Mouse (Mus musculus) spleen, adult 12 weeks (tissue): Measurements from ENCODE around the gene Hist2h2aa1.
"Not testable (repeated sequence)": the region's sequence is repeated elsewhere in the genome, so short reads cannot be mapped to it uniquely, and the experiment has no call there.

ENCODE experiments used
- DNase-seq: peaks from one replicate; pipeline ENCODE4 v3.0.0; 2022; ENCODE audit warnings: low spot score

Gene Hist2h2aa1

DNA sequence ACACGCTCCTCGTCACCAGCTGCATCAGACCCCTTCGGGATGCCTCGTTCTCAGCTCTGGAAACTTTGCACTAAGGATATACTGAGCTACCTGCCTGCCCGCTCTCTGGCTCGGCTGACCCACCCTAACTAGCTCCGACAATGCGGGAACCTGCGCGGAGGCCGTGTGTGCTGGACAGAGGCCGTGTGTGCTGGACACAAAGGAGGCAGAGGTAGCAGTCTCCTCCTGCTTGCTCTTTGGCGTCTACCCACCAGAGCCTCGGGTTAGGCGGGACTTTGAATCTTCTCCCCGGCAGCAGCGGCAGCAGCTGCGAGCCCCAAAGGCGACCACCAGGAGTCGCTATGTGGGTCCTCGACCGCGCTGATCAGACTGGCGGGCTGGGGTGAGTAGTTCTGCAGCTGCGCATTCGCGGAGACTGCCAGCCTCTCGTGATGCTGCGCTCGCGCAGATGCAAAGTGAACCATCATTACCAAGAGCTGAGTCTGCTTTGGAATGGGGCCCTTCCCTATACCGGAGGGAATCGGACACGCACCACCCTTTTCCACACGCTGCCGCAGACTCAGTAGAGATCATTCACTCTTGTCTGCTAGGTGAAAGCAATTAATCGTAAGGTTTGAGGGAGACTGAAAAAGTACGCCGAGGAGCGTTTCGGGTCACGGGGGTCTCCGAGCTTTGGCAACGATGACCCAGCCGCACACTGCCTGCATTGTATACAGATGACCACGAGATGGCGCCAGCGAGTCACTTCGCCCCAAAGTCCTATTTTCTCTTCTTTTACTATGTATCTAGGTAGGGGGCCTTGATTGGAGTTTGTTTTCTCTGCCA is 32.7 kb downstream of the Hist2h2aa1 start:
- DNase-seq = peak; percentile 86

DNA sequence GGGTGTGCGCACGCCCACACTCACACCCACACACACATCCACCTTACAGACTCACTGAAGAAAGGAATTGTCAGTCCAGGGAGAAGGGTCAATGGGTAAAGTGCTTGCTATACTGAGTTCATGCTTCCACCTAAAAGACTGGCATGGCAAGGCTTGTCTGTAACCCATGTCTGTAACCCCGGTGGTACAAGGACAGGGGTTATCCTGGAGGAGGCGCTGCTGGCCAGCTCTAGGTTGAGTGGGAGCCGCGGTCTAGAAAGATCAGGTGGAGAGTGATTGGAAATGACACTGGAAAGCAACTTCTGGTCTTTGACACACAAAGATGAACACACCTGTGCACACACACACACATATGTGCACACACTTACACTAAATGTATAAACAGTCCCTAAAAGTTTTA is 35.4 kb downstream of the Hist2h2aa1 start:
- DNase-seq = no peak

DNA sequence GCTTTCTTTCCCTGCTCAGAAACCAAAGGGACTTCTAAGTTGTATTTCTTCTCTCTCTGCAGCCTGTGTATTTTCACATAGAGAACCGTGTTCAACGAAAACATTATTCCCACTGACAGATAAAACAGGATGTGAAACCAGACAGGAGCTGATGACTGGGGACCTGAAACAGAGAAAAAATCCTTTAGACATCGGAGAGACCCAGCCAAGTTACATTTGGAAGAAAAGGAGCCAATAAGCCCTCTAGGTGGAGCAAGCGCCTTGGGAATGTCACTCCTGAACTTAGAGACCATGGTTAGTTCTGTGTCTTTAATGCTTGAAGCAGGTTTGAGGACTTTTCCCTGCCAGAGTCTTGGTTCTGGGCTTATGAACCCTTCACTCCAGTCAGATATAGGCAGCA is 39.2 kb downstream of the Hist2h2aa1 start:
- no peak for DNase-seq

DNA sequence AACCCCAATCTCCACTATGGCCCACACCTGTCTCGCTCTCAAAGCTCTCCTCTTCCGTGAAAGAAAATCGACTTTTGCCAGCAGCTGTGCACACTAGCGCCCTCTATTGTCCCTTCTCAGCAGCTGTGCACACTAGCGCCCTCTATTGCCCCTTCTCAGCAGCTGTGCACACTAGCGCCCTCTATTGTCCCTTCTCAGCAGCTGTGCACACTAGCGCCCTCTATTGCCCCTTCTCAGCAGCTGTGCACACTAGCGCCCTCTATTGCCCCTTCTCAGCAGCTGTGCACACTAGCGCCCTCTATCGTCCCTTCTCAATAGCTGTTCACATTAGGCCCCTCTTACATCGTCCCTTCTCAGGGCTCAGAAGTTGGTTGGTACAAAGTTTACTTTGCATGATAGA is 42.0 kb downstream of the Hist2h2aa1 start:
- not testable (repeated sequence) for DNase-seq

DNA sequence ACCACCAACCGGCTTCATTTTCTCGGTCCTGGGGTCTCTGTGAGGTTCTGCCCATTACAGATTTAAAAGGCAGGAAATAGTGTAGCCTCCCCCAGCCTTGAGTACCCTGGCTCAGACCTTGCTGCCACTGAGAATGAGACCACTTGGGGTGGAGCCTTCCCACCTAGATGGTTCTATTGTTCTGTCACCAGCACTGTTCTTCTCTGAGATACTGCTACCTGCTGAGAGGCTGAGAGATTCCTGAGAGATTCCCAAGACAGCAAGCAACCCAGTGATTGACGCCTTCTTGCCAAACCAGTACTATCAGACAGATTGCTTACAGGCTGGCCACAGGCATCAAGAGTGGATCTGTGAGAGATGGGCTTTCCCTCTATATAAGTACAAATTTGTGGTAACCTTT is 43.9 kb downstream of the Hist2h2aa1 start:
- no peak for DNase-seq

DNA sequence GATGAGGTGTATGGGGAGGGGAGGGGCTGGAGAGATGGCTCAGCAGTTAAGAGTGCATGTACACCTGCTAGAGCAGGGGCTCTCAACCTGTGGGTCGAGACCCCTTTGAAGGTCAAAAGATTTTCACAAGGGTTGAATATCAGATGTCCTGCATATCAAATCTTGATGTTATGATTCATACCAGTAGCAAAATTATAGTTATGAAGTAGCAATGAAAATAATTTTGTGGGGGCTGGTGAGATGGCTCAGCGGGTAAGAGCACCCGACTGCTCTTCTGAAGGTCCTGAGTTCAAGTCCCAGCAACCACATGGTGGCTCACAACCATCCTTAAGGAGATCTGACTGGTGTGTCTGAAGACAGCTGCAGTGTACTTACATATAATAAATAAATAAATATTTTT is 45.4 kb downstream of the Hist2h2aa1 start:
- DNase-seq = not testable (repeated sequence)

DNA sequence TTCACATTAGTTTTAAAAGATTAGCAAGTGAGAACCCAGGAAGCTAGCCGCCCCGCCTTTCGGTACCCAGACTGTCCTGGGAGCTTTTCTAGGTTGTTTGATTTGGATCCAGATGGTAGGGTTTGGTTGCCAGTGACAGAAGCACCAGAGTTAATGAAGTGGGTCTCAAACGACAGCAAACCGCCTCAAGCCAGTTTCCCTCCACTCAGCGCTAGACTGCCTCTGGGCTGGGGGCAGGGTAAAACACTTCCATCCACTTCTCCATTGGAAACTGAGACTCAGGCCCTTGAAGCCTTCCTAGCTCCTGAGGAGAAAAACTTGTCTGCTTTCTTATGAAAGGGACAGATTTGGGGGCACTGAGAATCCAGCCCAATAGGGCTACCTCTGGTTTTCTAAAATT is 47.3 kb downstream of the Hist2h2aa1 start:
- no peak for DNase-seq

DNA sequence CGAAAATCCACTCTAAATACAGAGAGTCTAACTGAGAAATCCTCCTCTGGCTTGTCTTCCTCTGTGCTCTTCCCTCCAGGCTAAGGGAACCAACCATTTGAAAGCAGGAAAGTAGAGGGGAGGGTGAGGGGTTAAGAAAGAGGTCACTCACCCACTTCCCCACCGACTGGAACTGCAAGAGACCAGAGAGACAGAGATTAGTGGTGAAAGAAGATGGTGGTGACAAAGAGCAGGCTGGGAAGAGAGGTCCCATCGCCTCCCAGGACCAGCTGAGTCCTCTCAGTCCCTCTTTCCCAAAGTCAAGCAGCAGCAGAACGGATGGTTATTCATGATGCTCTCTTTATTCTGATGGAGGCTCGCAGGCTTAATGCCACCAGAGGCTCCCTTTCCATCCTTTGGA is 48.1 kb downstream of the Hist2h2aa1 start:
- no peak for DNase-seq

DNA sequence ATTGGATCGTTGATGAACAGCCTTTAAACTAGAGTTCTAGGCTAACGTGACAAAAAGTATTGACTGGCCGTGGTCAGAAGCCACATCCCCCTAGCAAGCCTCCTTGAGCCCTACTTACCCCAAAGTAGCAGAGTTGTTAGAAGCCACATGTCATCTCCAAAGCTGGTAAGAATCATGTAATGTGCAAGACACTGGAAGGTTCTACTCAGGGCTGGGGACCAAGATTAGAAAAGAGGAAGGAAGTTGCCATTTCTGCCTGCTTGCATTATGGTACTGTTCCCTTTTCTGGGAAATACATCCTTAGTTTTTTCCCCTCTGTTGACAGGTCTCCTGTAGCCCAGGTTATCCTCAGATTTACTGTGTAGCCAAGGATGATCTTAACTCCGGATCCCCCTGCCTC is 48.5 kb downstream of the Hist2h2aa1 start, which contains the start of gene Fcgr1:
TSS of gene Fcgr1 (minus strand) at position 183 of the 400 bp plus-strand sequence.
- no peak for DNase-seq
